Mouse (Mus musculus) urinary bladder, postnatal 14 days (tissue): ENCODE measurements at regions not wholly inside any gene's neighbourhood (a gene's known extent, or its start where the extent isn't known, plus 50 kb on each side); places are given as distances from the start of the nearest gene placed in this dataset.

Experiments used
- DNase-seq: peaks from one replicate; pipeline ENCODE4 v3.0.0; 2021; ENCODE audit warnings: low spot score

- DNase-seq, result no peak
Measured at GRCm38 (mm10) chr17:9764041-9764606, 94.6 kb upstream of the Pabpc6 start.

- DNase-seq, result no peak
Measured at GRCm38 (mm10) chr17:9763110-9763509, 93.6 kb upstream of the Pabpc6 start.

GRCm38 (mm10) chr17:9762436-9762835, 92.9 kb upstream of the Pabpc6 start:
- no peak for DNase-seq

GRCm38 (mm10) chr17:9760706-9761059, 91.2 kb upstream of the Pabpc6 start:
- DNase-seq, result no peak

DNA sequence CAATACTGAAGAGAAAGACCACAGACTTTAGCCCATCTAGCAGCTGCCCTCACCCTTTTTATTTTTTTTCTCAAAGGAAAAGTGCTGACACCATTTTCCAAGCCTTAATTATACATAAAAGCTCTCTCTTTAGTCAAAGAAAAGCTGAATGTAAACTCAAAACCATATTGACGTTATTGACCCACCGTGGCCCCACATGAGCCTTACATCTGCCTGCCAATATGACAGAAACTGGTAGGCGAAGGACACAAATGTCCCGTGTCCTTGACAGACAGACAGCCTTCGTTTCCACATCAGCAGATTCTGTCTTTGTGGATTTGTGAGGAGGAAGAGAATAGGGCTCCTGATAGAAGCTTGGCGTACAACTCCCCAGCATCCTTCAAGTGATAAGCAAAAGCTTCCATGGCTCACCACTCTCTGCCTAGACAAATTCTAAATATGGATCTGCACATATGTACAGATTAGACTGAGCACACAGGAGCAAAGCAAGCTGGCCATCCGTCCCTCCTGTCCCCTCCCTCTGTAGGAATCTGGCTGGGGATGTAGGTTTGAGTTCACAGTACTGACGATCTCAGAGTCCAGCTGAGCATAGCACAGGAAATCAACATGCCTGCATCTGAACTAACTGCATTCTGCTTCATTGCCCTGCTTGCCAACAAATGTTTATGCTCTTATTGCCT, 90.6 kb upstream of the Pabpc6 start:
- DNase-seq, result no peak

DNA sequence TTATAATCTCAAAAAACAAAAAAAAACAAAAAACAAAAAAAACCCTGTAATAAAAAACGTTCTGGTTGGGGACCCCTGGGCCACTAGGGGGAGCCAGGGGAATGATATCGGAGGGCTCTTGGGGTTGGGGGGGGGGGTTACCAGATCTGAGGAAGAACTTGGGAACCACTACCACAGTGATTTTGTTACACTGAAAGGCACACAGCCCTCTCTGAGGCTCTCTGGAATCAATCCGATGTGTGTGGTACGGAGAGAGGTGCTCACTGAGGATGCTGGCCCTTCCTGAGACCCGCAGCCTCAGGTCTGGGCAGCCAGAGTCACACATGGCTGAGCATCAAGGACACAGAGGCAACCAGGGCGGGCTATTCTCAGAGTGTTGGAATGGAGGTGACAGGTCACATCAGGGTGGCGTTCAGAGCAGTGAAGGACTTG, 89.9 kb upstream of the Pabpc6 start:
- DNase-seq, result no peak

GRCm38 (mm10) chr17:9757725-9758251, 88.3 kb upstream of the Pabpc6 start:
- DNase-seq, result no peak

DNA sequence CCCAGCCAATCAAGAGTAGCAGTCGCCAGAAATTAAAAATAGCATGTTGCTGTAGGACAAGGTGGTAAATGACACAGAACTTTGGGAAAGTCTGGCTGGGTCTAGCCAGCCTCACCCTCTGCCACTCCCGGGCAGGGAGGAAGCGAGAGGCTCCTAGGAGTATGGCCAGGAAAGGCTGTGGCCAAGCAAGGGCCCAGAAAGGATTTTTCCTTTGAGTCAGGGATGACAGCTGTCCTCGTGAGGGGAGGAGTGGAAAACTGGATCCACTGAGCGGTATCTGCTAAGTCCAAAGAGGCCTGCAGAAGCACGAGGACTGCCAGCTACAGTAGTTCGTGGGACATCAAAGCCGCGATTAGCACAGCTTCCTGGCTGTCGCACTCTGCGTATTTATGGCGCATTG, 87.2 kb upstream of the Pabpc6 start:
- DNase-seq, result no peak

- peak; percentile 74 for DNase-seq
Measured at GRCm38 (mm10) chr17:9756196-9756595, 86.7 kb upstream of the Pabpc6 start.

- DNase-seq, result no peak
Measured at GRCm38 (mm10) chr17:9755576-9755975, 86.1 kb upstream of the Pabpc6 start.

GRCm38 (mm10) chr17:9754884-9755405, 85.4 kb upstream of the Pabpc6 start:
- no peak for DNase-seq

DNA sequence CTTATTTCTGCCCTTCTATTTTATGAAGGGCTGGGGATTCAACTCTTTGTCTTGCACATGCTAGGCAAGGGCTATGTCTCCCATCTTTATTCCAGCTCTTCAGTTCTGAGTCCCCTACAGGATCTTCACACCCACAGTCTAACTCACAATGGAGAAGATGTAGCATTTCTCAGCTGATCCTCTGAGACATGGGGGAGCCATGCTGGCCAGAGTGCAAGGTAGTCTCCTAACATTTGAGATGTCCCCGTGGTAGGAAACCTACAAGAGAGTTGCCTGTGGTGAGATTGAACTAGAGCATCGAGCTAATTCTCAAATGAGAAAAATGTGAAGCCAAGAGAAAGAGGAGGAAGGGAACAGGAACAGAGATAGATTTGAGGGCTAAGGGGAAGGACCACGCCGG, 83.3 kb upstream of the Pabpc6 start:
- no peak for DNase-seq

GRCm38 (mm10) chr17:9751348-9752170, 82.0 kb upstream of the Pabpc6 start:
- DNase-seq, result no peak

- no peak for DNase-seq
Measured at GRCm38 (mm10) chr17:9750046-9750445, 80.5 kb upstream of the Pabpc6 start.

- no peak for DNase-seq
Measured at GRCm38 (mm10) chr17:9749301-9749700, 79.8 kb upstream of the Pabpc6 start.

GRCm38 (mm10) chr17:9747893-9748292, 78.4 kb upstream of the Pabpc6 start:
- no peak for DNase-seq

GRCm38 (mm10) chr17:9743342-9743741, 73.8 kb upstream of the Pabpc6 start:
- DNase-seq, result no peak

DNA sequence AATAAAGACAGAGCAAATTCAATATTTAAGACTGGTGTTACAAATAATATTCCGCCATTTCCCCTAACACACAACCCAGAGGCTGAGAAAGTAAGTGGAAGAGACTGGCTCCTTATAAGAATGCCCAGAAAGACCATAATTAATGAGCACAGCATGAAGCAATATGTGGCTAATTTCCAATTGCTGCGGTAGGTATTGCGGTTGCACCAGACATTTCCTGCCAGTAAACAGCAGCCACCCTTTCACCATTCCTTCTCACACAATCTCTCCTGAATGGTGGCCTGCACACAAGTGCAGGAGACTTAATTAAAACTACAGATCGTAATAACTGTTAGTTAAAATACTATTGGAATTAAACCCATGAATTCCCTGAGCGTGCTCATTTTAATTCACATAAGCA, 71.8 kb upstream of the Pabpc6 start:
- DNase-seq, result no peak

DNA sequence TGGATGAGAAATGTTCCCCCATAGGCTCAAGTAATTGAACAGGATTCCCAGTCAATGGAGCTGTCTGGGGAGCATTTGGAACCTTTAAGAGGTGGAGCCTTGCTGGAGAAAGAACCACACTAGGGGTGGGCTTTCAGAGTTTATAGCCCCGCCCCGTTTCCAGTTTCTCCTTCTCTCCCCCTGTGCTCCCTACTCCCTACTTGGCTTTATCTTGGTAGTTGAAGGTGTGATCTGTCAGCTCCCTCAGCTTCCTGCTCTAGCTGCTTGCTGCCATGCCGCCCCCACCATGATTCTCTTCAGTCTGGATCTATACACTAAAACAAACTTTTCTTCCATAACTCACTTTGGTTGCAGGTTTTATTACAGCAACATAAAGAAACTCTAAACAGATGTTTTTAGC, 59.5 kb upstream of the Pabpc6 start:
- DNase-seq, result no peak

DNA sequence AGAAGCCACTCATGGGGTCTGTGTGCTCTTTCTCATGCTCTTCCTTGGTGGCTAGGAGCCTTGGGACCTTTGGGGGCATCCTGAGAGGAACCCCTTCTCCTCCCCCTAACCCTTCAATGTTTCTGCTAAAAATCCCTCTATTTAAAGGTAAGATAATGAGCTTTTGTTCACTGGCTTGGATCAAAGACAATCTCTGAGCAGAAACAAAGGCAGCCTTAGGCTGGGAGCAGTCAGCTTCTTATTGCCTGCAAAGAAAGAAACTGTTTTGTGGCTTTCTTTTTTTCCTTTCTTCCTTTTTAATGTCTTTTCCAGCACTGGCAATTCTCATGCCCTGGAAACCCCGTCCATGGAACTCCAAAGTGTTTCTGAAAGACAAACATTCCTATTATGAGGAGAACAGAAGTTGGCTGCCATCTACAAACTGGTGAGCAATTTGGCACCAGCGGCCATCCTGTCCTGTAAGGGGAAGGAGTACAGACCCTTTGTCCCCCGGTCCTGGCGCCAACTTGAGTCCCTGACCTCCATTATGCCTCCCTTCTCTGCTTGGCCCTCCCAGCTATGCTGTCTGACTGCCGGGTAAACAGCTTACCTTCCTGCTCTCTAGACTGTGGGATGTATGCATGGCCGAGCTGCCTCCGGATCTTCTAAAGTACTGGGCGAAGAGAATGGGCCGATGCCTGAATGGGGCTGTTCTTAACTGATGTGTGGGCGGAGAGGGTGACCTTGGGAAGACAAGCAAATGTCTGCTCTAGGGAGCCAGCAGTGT, 56.4 kb upstream of the Pabpc6 start:
- DNase-seq, result no peak

DNA sequence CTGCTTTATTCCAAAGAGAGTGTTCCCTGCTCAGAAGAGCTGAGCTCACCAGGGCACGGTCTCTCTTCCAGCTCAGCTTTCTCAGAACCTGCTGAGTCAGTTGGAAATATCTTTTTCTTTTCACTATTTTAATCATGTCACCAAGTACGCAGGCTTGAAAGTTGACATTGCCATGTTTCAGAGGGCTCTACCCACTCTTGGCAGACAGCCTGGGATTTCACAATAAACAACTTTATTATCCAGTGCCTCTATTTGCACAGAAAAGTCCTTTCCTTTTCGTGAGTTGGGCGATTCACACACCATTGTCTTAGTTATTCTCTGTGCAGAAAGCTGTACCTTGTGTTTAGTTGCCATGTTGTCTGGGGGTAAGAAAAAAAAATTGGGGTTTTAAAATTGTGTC, 54.0 kb upstream of the Pabpc6 start:
- no peak for DNase-seq

DNA sequence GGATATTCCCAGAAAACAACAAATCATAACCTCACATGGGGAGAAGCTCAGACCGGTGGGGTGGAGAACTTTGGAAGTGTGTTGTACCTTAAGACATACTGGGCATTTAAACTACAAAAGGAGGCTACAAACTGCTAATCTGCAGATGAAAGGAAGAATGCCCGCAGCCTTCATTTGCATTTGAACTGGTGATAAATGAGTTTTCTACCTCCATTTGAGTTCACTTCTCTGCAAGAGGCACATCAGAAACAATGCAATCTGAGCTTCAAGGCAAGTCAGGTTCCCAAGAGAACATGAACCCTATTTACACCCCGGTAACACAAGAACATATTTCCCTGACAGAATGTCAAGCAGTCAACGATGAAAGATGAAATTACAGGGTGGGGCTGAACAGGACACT, 53.2 kb upstream of the Pabpc6 start:
- DNase-seq, result no peak
